Comparison of ENCODE assay signal across 13 mouse cellular contexts in genomic region chr8:122610209-122610608, GRCm38 (mm10). TPM values are rescaled to one million over a fixed set of nuclear protein-coding genes. Genes with fewer than 3 reads are reported as not detected.
A peak's percentile ranks its signal among the peaks of the same experiment; 100 is the strongest.
DNase-seq lines count a peak whose midpoint lies in the region; ATAC-seq and TF ChIP-seq lines count a peak whose summit lies in the region.
"Had no signal": no experiment of that assay in that cellular context is flagged by ENCODE, and none has a peak within 500 bp of the region (broad histone marks: within the 10 kb centered on the region; RNA-seq: fewer than 3 reads in every experiment).

No protein-coding gene starts in this region.

- DNase-seq in heart, postnatal 25 days (ENCODE audit: low spot score): no peak
- DNase-seq in hindbrain, embryonic 11.5 days (ENCODE audit: low spot score): no peak
- no peak for DNase-seq in liver, postnatal 0 days
- DNase-seq in adrenal gland, postnatal 36 days: no peak
- DNase-seq in spleen, postnatal 14 days (ENCODE audit: low spot score in 2 of 2): no peak
- DNase-seq in testis, postnatal 14 days (ENCODE audit: low spot score): no peak
- DNase-seq: cerebellum, postnatal 36 days; gastrocnemius, postnatal 10 days; thymus, postnatal 4 days had no signal

- peak overlapping the region; percentile 89 for H3K4me2 ChIP-seq in heart, embryonic 14.5 days (ENCODE audit: low read length)
- peak overlapping the region; percentile 93; the same call in 1 of the 2 replicates for H3K4me2 ChIP-seq in hindbrain, embryonic 11.5 days (replicated peaks; ENCODE audit: low read depth, low read length)
- H3K4me2 ChIP-seq in liver, postnatal 0 days (ENCODE audit: low read depth, low read length): peak overlapping the region; percentile 99

- WGBS in heart, embryonic 14.5 days: 68% methylated on average over 4 of the region's 4 CpGs
- WGBS in bone marrow, adult 2 months: 59% methylated on average over 4 of the region's 4 CpGs
- WGBS in hindbrain, embryonic 11.5 days: 61% methylated on average over 4 of the region's 4 CpGs
- WGBS in liver, postnatal 0 days (ENCODE audit: insufficient replicate concordance): 68% methylated on average over 4 of the region's 4 CpGs

- no peaks in the 10 kb centered on the region for H3K27me3 ChIP-seq in heart, embryonic 14.5 days (ENCODE audit: control insufficient read depth, insufficient read depth, low read length)
- H3K27me3 ChIP-seq in hindbrain, embryonic 11.5 days (ENCODE audit: control insufficient read depth, insufficient read depth, low read length): no peaks in the 10 kb centered on the region
- no peaks in the 10 kb centered on the region for H3K27me3 ChIP-seq in liver, postnatal 0 days (ENCODE audit: insufficient read depth, low read length)

- peaks cover 8 to 21% of the 10 kb centered on the region in 2 experiments for H3K4me1 ChIP-seq in heart, embryonic 14.5 days (ENCODE audit: control insufficient read depth in 2 of 2, insufficient read depth in 2 of 2, low read length in 2 of 2)
- H3K4me1 ChIP-seq in bone marrow, adult 2 months (ENCODE audit: control insufficient read depth, insufficient read depth, low read length): peaks cover 6% of the 10 kb centered on the region
- peaks cover 2% of the 10 kb centered on the region; the same call in 1 of the 2 replicates for H3K4me1 ChIP-seq in hindbrain, embryonic 11.5 days (replicated peaks; ENCODE audit: control insufficient read depth, insufficient read depth, low read length)
- H3K4me1 ChIP-seq in liver, postnatal 0 days (ENCODE audit: insufficient read depth): peaks cover 24% of the 10 kb centered on the region

- no peak overlapping the region; a peak in 1 of 4 replicates for H3K27ac ChIP-seq in heart, embryonic 14.5 days (replicated peaks in 1 of 2; ENCODE audit: control insufficient read depth in 1 of 2, insufficient read depth in 1 of 2, low read depth in 2 of 2, low read length in 2 of 2)
- H3K27ac ChIP-seq in bone marrow, adult 2 months (ENCODE audit: control insufficient read depth, insufficient read depth, low read depth, low read length, poor library complexity): no peak overlapping the region
- H3K27ac ChIP-seq in hindbrain, embryonic 11.5 days (ENCODE audit: low read depth, low read length): no peak overlapping the region
- peak overlapping the region; percentile 60; the same call in 1 of the 2 replicates for H3K27ac ChIP-seq in liver, postnatal 0 days (ENCODE audit: low read depth)

- TF ChIP-seq POLR2A in bone marrow, adult 2 months (IDR thresholded peaks at IDR 0.05; ENCODE audit: borderline replicate concordance, control insufficient read depth, low read depth, low read length): no peak

- no peaks in the 10 kb centered on the region for H3K9me3 ChIP-seq in heart, embryonic 14.5 days (ENCODE audit: control insufficient read depth, low read length)
- no peaks in the 10 kb centered on the region for H3K9me3 ChIP-seq in hindbrain, embryonic 11.5 days (ENCODE audit: control insufficient read depth, low read length)
- no peaks in the 10 kb centered on the region for H3K9me3 ChIP-seq in liver, postnatal 0 days (ENCODE audit: low read length)

- intact Hi-C loops in heart, postnatal 25 days (cut with DNase I): loop anchor here (5.0 kb wide), 1 partner anchor 108 kb away; no protein-coding TSS in a partner anchor

- no peak for TF ChIP-seq EP300 in liver, postnatal 0 days (IDR thresholded peaks at IDR 0.05; ENCODE audit: low read depth)

- peaks cover 15% of the 10 kb centered on the region for H3K36me3 ChIP-seq in heart, embryonic 14.5 days (ENCODE audit: control insufficient read depth, insufficient read depth, low read length)
- no peaks in the 10 kb centered on the region for H3K36me3 ChIP-seq in hindbrain, embryonic 11.5 days (ENCODE audit: control insufficient read depth, insufficient read depth, low read length)
- H3K36me3 ChIP-seq in liver, postnatal 0 days (replicated peaks; ENCODE audit: insufficient read depth, low read length): peaks cover 7% of the 10 kb centered on the region

- H3K4me3 ChIP-seq in heart, embryonic 14.5 days (ENCODE audit: control insufficient read depth in 1 of 2, insufficient read depth in 1 of 2, low read depth in 1 of 2, low read length in 2 of 2): no peak overlapping the region
- peak overlapping the region; percentile 30 for H3K4me3 ChIP-seq in bone marrow, adult 2 months (replicated peaks; ENCODE audit: control insufficient read depth, low read depth, low read length)
- no peak overlapping the region for H3K4me3 ChIP-seq in hindbrain, embryonic 11.5 days (ENCODE audit: low read depth, low read length)
- peak overlapping the region; percentile 72 for H3K4me3 ChIP-seq in liver, postnatal 0 days (ENCODE audit: low read depth, low read length)

- H3K9ac ChIP-seq in heart, embryonic 14.5 days (ENCODE audit: low read length): peak overlapping the region; percentile 84
- H3K9ac ChIP-seq in hindbrain, embryonic 11.5 days (ENCODE audit: low read depth, low read length): no peak overlapping the region
- H3K9ac ChIP-seq in liver, postnatal 0 days (replicated peaks): no peak overlapping the region

- ATAC-seq in heart, embryonic 14.5 days (ENCODE audit: insufficient number of reproducible peaks, insufficient read depth, low FRiP score, low read depth): no peak
- no peak for ATAC-seq in hindbrain, embryonic 11.5 days (ENCODE audit: low FRiP score)
- ATAC-seq in liver, postnatal 0 days: no peak

- no peak for TF ChIP-seq CTCF in bone marrow, adult 2 months (IDR thresholded peaks at IDR 0.05; ENCODE audit: control insufficient read depth, insufficient read depth, low read length)
- TF ChIP-seq CTCF in liver, postnatal 0 days (IDR thresholded peaks at IDR 0.05; ENCODE audit: low read depth): no peak

RNA-seq across cellular contexts. Expression of gene Galns, which starts 1.1 kb away (rescaled TPM):
- 10.3 and 11.2 TPM in 2 replicates for polyA plus RNA-seq in heart, embryonic 14.5 days (2014; fragmentation: Nextera tagmentation; extraction: Ambion mirVana)
- total RNA-seq in heart, postnatal 25 days (2021): 1 to 10 TPM; 2.9 to 3.4 TPM
- 18.7 and 40.6 TPM in 2 replicates for polyA plus RNA-seq in bone marrow, adult 2 months (2011; ENCODE audit: insufficient read depth, insufficient read length, low replicate concordance, missing spikeins)
- 4.7 and 6.2 TPM in 2 replicates for polyA plus RNA-seq in hindbrain, embryonic 11.5 days (2014; fragmentation: Nextera tagmentation; extraction: Ambion mirVana)
- 6.8 and 6.9 TPM in 2 replicates for polyA plus RNA-seq in liver, postnatal 0 days (2015; fragmentation: Nextera tagmentation; extraction: Ambion mirVana)
- 1 to 10 TPM; 6.0 to 6.8 TPM for total RNA-seq in adrenal gland, postnatal 36 days (2021)

RNA-seq across cellular contexts. Expression of gene Trappc2l, which starts 1.2 kb away (rescaled TPM):
- polyA plus RNA-seq in heart, embryonic 14.5 days (2014; fragmentation: Nextera tagmentation; extraction: Ambion mirVana): 78.2 and 84.8 TPM in 2 replicates
- total RNA-seq in heart, postnatal 25 days (2021): 10 to 100 TPM; 58.4 to 62.8 TPM
- 14.0 and 36.5 TPM in 2 replicates for polyA plus RNA-seq in bone marrow, adult 2 months (2011; ENCODE audit: insufficient read depth, insufficient read length, low replicate concordance, missing spikeins)
- polyA plus RNA-seq in hindbrain, embryonic 11.5 days (2014; fragmentation: Nextera tagmentation; extraction: Ambion mirVana): 48.3 and 60.2 TPM in 2 replicates
- 29.3 and 30.7 TPM in 2 replicates for polyA plus RNA-seq in liver, postnatal 0 days (2015; fragmentation: Nextera tagmentation; extraction: Ambion mirVana)
- total RNA-seq in adrenal gland, postnatal 36 days (2021): 10 to 100 TPM; 49.9 to 64.4 TPM

RNA-seq across cellular contexts. Expression of gene Pabpn1l, which starts 12.3 kb away (rescaled TPM):
- not detected in 2 replicates for polyA plus RNA-seq in heart, embryonic 14.5 days (2014; fragmentation: Nextera tagmentation; extraction: Ambion mirVana)
- total RNA-seq in heart, postnatal 25 days (2021): not detected
- not detected in 2 replicates for polyA plus RNA-seq in bone marrow, adult 2 months (2011; ENCODE audit: insufficient read depth, insufficient read length, low replicate concordance, missing spikeins)
- polyA plus RNA-seq in hindbrain, embryonic 11.5 days (2014; fragmentation: Nextera tagmentation; extraction: Ambion mirVana): not detected in 2 replicates
- not detected in 2 replicates for polyA plus RNA-seq in liver, postnatal 0 days (2015; fragmentation: Nextera tagmentation; extraction: Ambion mirVana)
- not detected for total RNA-seq in adrenal gland, postnatal 36 days (2021)
- total RNA-seq: gastrocnemius, postnatal 10 days; left cerebral cortex, postnatal 10 days had no signal
- polyA plus RNA-seq: activated CD4-positive, CD25-positive, alpha-beta regulatory T cell, adult 4 months had no signal

RNA-seq across cellular contexts. Expression of gene Aprt, which starts 33.5 kb away (rescaled TPM):
- polyA plus RNA-seq in heart, embryonic 14.5 days (2014; fragmentation: Nextera tagmentation; extraction: Ambion mirVana): 240 and 243 TPM in 2 replicates
- 10 to 100 TPM; 30.6 to 39.3 TPM for total RNA-seq in heart, postnatal 25 days (2021)
- 41.8 and 95.4 TPM in 2 replicates for polyA plus RNA-seq in bone marrow, adult 2 months (2011; ENCODE audit: insufficient read depth, insufficient read length, low replicate concordance, missing spikeins)
- 194 and 206 TPM in 2 replicates for polyA plus RNA-seq in hindbrain, embryonic 11.5 days (2014; fragmentation: Nextera tagmentation; extraction: Ambion mirVana)
- 223 and 249 TPM in 2 replicates for polyA plus RNA-seq in liver, postnatal 0 days (2015; fragmentation: Nextera tagmentation; extraction: Ambion mirVana)
- 10 to 100 TPM; 72.4 to 87.2 TPM for total RNA-seq in adrenal gland, postnatal 36 days (2021)

RNA-seq across cellular contexts. Expression of gene Cdt1, which starts 42.4 kb away (rescaled TPM):
- 23.2 and 27.6 TPM in 2 replicates for polyA plus RNA-seq in heart, embryonic 14.5 days (2014; fragmentation: Nextera tagmentation; extraction: Ambion mirVana)
- 1 to 10 TPM; 2.7 to 3.2 TPM for total RNA-seq in heart, postnatal 25 days (2021)
- polyA plus RNA-seq in bone marrow, adult 2 months (2011; ENCODE audit: insufficient read depth, insufficient read length, low replicate concordance, missing spikeins): 62.8 and 68.5 TPM in 2 replicates
- 19.8 and 21.3 TPM in 2 replicates for polyA plus RNA-seq in hindbrain, embryonic 11.5 days (2014; fragmentation: Nextera tagmentation; extraction: Ambion mirVana)
- polyA plus RNA-seq in liver, postnatal 0 days (2015; fragmentation: Nextera tagmentation; extraction: Ambion mirVana): 19.8 and 23.7 TPM in 2 replicates
- 1 to 10 TPM; 8.7 to 9.1 TPM for total RNA-seq in adrenal gland, postnatal 36 days (2021)

Comparison
In these comparisons a context has a peak if more than half of its experiments do, and no peak if none do; other contexts are left out.
1. H3K4me3 ChIP-seq: peak in bone marrow, adult 2 months (single experiment) and liver, postnatal 0 days (single experiment); none in heart, embryonic 14.5 days (0 of 2) and hindbrain, embryonic 11.5 days (single experiment).
2. Peak in every context shown above with its lines, with median percentiles within 50 percentile points of each other: H3K4me2 ChIP-seq.